Mouse (Mus musculus) cerebellum, adult 9-11 months (tissue): ENCODE results near the gene Klhdc3.
A peak's percentile ranks its signal among the peaks of the same experiment; 100 is the strongest.

Experiments
- DNase-seq: peaks from one replicate; pipeline ENCODE4 v3.0.0; 2022

Klhdc3 gene

DNA sequence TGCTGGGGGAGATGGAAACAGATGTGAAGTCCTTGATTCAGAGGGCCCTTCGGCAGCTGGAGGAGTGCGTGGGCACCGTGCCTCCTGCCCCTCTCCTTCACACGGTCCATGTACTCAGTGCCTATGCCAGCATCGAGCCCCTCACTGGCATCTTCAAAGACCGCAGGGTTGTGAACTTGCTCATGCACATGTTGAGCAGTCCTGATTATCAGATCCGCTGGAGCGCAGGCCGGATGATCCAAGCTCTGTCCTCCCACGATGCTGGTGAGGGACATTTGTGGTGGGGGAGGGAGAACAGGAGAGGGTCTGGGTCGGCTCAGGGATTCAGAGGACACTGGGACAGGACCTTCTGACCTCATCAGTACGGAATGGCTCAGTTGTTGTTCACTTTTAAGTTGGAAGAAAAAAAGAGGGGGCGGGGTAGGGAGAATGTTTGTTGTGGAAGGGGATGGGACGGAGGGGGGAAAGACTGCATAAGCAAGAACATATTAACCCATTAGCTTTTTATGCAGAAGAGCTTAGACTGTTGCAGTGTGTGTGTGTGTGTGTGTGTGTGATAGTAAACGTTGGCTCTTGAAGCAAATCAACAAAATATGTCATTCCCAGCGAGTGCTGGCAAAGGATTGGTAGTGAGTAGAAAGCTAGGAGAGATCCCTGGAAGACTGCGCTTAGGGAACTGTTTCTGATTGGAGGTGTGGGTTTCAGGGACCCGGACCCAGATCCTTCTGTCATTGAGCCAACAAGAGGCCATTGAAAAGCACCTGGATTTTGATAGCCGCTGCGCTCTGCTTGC, 28.8 kb downstream of the Klhdc3 start:
- peak; percentile 32 for DNase-seq

DNA sequence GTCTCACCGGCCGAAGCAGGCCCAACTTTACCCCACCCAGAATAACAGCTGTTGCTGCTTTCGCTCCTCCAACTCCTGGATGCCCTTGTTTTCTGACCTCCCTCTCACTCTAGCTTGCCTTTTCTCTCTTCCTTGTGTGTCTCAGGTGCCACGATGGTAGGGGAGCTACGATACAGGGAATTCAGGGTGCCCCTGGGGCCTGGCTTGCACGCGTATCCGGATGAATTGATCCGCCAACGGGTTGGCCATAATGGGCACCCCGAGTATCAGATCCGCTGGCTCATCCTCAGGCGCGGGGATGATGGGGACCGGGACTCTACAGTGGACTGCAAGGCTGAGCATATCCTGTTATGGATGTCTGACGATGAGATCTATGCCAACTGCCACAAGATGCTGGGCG, 29.4 kb downstream of the Klhdc3 start:
- no peak for DNase-seq

DNA sequence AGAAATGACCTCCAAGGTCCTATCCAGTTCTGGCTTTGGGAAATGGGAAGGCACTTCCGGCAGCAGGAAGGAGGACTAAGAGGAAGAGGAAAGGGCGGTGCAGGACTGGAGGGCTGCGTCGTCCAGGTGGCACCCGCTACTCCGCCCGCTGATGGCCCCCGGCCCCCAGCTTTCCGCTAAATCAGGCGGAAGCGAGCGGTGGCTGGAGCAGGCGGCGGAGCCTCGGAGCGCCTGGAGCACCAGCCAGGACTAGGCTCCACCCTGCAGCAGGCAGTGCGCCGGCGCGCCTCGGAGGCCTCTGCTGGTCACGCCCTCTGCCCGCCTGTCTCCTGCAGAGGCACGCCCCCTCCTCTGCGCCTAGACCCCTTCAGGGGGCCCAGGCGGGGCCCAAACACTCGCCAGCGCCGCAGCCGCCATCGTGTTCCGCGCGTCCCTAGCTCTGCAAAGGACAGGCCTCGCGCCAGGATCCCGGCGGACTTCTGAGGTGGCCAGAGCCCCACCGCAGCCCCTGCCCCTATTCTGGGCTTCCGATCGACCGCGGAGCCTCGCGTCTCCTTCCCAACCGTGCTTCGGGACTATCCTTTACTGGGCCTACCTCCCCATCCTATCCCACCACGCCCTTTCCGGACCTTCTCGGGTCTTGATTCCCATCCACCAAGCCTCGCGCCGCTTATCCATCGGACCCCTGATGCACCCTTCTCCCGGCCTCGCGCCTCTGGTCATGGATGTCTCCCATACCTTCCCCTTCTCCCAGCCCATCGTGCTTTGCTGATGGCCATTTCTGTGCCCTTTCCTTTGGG, 30.3 kb downstream of the Klhdc3 start, which contains the start of gene Cul7:
Cul7 (plus strand) TSS at position 106 of the 800 bp plus-strand sequence.
- DNase-seq, result peak; percentile 93

DNA sequence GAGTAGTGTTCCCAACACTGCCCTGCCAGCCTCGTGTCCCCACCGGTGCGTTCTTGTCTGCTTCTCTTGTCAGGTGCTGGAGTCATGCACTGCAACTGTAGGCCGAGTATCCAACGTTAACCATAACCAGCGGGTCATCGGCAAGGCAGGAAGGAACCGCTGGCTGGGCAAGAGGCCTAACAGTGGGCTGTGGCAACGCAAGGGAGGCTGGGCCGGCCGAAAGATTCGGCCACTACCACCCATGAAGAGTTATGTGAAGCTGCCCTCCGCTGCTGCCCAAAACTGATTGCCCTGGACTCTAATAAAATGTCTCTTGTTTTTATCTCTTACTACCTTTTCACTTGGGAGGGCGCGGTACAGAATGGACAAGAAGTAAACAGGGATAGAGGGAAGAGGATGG, 30.9 kb downstream of the Klhdc3 start:
- no peak for DNase-seq

DNA sequence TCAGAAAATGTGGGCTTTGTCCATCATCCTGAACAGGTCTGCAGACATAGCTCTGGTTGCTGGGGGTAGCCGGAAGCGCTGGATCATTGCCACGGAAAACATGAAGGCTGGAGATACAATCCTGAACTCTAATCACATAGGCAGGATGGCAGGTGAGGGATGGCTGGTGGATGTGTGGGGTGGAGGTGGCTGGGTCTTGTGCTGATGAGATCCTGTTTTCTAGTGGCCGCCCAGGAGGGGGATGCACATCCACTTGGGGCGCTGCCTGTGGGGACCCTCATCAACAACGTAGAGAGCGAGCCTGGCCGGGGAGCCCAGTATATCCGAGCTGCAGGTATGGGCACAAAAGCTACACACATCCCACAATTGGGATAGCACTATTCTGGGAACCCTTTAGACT, 32.3 kb downstream of the Klhdc3 start:
- DNase-seq, result peak; percentile 62

DNA sequence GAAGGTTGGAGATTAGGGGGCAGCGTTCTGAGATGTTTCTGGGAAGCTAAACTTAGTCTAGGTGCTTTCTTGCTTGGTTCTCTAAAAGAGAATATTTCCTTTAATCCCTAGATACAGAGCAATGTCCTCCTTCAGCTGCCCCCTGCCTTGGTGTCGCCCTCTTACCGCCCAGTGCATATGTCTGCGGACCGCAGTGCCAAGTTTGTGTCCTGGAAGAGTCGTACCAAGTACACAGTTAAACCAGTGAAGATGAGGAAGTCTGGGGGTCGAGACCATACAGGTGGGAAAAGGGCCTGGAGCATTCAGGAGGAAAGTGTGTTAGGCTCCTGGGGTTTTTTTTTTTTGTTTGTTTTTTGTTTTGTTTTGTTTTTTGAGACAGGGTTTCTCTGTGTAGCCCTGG, 33.4 kb downstream of the Klhdc3 start:
- DNase-seq, result no peak

DNA sequence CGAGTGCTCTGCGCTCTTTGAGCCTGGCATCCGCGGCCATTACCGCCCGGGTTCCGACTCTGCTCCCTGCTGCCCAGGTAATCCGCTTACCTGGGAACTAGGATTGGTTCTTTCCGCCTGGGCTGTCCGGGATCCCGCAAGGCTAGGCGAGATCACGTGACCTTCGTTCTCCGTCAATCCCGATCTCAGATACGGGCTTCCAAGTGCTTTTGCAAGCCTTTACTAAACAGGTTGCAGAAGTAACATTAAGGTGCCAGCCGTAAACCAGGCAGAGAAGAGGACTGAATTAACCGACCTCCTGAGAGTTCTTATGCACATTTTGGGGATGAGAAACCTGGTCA, 34.4 kb downstream of the Klhdc3 start:
- DNase-seq, result no peak

DNA sequence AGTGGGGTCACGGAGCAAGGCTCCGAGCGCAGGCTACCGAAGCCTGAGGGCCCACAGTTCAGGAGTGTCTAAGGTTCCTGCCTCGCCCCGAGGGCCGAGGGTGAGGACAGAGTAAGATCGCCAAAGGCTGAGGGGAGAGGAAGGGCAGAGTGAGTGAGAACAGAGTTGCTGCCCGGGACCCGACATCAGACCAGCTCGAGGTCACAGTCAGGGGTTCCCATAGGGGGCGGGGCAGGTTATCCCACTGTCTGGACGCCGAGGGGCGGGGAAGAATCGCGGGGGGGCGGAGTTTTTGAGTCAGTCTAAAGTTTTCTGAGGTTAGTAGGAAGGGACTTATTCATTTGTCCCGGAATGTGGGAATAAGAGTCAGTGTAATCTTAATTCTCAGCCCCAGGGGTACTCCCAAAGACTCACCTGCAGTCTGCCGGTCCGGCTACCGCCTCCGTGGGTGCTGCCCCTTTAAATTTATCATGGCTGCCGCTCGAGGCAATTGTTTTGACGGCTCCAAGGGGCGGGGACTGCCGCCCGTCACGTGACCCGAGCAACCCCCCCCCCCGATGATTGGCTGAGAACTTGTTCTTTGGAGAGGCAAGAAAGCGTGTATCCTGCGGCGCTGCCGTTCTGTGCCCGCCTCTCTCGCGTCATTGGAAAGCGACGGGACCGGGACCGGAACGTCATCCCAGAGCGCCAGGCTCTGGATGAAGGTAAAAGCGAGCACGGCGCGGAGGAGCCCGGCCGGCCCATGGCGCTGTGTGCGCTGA, 35.0 kb downstream of the Klhdc3 start, which contains the start of the genes Klc4 and Mrpl2:
Klc4 (minus strand) TSS at position 462 of the 761 bp plus-strand sequence.
Mrpl2 (plus strand) TSS at position 669 of the 761 bp plus-strand sequence.
- peak; percentile 98 for DNase-seq

DNA sequence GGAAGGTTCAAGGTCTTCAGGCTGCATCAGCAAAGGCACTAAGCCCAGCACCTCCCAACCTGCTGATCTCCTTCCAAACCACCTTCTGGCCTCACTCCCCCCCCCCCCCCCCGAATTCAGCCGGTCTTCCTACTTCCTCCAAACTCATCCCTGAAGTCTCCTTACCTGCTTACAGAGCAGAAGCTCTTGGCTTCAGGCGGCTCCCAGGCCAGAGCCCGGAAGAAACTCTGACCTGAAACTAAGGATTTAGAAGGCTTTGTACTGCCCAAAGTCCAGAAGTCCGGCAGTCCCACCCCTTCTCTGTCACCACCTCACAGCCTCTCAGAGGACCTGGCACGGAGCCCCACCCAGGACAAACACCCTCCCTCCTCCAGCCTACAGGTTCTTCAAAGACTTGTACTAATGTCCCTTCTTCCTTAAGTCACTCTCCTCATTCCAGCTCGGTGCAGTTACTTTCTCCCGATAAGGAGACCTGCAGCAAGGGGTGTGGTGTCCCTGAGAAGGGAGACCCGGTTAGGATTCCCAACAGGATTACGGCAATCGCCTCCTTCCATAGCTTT, 35.7 kb downstream of the Klhdc3 start:
- peak; percentile 79 for DNase-seq

DNA sequence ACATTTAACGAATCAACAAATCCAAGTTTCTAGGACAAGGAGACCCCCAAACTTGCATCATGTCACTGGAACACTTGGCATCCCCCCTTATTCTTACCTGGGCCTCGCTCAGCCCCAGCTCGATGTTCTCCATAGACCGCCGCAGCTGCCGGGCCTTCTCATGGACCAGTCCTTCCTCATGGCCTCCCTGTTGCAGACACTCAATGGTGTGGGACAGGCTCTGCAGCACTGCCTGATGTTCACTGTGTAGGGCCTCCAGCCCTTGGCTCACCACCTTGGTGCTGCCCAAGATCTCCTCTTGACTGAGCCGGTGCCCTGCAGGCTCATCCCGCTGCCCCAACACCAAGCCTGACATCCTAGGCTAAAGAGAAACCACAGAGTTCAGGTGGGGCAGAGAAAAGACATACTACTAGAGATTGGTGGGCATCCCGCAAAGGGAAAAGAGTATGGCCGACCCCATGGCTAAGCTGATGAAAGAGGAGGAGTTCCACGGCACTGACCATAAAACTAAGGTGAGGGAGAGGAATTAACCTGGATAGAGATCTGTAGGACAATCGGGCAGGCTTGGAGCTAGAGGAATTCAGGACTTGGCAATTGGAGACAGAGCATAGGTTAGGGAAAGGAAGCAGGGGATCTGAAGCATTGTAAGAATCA, 36.4 kb downstream of the Klhdc3 start:
- no peak for DNase-seq

DNA sequence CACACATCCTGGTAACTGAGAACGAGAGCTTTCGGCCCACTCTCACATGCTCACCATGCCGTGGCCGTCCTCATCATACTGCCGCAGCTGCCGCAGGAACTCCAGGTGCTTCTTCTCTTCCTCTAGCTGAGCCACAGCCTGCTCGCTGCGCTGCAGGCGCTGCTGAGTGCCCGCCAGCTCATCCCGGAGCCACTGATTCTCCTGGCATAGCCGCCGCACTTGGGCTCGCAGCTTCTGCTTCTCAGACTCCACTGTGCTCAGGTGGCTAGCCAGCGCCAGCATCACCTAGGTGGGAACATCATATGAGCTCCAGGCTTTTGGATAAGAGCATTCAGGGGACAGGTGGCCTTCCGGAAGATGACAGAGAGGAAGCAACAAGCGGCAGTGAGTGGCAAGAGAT, 38.7 kb downstream of the Klhdc3 start:
- no peak for DNase-seq

DNA sequence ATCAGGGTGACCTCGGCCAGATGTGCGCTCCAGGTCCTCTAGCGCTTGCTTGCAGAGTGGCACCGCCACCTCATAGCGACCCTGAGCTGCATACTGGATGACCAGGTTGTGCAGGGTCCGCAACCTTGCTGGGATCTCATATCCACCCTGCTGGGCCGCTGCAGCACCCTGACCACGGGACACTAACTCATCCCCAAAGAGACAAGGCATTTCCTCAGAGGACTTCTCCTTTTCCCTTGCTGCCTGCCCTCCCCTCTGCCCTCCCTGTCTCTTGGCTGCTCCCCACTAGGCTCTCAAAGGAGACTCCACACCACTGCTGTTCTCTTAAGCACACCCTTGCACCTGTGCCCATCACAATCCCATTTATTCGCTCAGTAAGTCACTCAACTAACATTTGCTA, 40.8 kb downstream of the Klhdc3 start:
- no peak for DNase-seq

DNA sequence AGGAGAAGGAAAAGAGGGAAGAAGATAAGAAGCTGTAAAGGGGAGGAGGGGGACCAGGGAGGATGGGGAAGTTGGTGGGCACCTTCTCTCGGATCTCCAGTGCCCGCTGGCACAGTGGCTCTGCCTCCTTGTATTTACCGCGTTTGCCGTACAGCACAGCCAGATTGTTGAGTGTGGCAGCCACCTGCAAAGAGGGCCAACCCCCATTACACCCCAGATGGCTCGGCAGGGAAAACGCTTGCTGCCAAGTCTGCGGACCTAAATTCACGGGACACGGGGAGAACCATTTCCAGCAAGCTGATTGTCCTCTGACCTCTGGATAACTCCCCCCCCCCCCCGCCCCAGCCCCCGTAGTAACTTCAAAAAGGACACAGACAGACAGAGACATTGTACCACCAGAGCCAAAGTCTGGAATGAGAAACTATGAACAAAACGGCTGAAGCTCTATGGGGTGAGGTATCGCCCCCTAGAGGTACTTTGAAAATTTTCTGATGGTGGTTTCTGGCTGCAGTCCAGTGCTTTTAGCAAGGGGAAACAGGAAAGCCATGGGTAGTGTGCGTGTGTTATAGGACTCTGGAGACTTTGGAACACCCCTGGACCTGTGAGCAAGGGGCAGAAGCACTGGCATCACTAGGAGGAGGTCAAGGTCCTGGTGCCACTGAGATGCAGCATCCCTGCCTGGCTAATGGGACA, 43.7 kb downstream of the Klhdc3 start:
- DNase-seq, result peak; percentile 78

DNA sequence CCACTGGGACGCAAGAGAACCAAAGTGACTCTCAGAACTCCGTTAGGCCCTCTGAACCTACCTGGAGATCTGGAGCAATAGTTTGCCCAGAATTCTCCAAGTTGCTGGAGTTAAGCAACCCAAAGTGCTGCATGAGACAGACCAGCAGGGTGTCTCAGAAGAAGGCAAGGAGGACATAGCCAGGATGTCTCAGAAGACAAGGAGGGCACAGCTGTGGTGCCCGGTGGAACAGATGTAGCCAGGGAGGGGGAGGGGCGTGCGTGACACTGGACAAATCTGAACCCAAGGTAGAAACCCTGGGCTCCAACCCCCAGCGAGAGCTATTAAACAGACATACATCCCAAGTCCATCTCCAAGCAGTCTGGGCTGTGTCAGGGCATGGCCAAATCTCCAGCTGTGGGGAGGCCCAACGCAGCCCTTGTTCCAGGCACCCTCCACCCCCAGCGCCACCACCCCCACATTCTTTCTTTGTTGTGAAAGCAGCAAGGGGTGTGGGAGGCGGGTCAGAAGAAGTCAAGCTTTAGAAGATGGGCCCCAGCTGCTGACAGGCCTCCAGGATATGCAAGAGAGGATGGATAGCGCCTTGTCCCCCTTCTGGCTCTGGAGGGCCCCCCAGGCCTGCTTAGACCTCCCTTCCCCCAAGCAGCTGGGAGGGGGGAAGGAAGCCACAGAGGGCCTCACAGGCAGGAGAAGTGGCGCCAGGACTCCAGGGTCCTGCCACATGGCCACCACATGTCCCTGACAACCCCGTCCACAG, 50.9 kb downstream of the Klhdc3 start:
- no peak for DNase-seq

DNA sequence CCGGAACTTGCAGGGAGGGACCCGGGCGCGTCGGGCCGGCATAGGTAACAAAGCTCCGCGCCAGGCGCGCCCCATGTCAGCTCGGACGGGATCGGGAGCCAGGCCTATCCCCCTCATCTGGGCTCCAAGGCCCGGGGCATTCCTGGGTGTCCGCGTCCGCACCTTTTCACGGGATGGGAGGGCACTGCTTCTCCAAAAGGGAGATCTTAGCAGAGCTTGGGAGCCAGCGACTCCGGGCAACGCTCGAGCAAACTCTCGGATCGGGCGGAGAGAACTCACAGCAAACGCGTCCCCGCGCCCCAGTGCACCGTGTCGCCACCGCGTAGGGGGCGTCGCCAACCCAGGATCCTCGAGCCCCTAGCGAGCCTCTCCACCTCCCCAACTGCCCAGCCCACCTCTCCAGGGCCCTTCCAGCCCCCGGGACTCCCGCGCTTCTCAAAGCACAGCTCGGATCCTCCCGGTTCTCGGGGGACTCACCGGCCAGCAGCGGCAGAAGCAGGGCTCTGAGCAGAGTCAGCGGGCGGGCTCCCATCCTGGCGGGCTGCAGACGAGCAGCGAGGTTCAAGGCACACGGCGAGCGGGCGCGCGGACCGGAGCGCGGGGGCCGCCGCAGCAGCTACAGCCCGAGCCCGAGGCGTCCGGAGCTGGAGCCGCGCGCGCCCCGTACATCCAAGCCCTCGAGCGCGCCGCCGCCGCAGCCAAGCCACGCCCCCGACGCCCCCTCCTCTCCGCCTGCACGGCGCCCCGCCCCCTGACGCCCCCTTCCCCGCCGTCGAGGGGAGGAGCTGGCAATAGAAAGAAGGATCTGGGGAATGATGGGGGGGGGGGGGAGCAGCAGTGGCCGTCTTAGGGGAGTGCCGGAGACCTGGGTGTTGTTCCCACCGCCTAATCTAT, 51.7 kb downstream of the Klhdc3 start, which contains the start of gene Ptk7:
Ptk7 (minus strand) TSS at position 714 of the 894 bp plus-strand sequence.
- DNase-seq, result peak; percentile 63

DNA sequence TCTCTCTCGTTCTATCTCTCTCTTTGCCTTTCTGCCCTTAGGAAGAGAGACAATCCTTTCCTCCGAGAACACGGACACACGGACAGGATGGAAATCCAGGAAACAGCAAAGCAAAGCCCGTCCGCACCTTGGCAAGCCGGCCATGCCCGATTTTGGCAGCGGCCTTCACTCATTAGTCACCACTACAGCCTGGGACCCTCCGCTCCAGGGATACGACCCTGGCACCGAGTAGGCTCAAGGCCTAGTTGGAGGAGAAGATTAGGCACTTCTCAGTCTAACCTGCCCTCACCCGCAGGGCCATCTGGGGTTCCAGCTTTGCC, 52.3 kb downstream of the Klhdc3 start:
- no peak for DNase-seq

DNA sequence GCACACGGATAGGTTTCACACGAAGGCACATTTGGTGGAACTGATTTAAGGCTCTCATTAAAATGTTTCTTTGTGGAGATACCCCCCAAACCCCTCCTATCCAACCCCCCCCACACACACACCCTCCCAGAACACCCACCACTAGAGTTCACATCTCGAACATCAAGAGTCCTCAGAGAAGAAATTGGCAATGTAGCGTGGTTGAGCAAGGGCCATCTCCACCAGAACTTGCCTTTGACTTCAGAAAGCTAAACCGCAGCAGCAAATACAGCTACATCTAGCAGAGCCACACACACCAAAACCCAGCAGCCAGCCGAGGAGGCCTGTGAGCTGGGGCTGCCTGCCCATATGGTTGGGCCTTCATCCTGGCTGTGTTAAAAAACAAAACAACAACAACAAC, 53.3 kb downstream of the Klhdc3 start:
- DNase-seq, result no peak

DNA sequence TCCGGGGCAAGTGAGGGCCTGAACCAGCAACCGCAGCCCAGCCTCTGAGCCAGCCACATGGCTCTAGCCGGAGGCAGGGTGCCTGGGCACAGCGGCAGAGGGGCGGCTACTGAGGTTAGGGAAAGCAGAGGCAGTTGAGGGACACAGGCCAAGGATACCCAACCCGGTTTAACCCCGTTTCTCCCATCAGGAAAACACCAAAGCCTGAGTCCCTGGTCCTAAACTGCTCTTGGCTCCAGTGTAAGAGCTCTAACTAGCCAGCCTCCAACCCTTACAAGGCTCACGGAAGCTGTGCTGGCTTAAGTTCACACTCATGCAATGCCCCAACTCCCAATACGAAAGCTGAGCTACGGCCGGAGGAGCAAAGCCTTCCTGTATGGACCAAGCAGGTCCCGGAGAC, 56.1 kb downstream of the Klhdc3 start:
- no peak for DNase-seq
